Mouse (Mus musculus) gastrocnemius, adult 2 months (tissue): Measurements from ENCODE around the gene Adgrl1. TPM values are rescaled to one million over a fixed set of nuclear protein-coding genes. Genes with fewer than 3 reads are reported as not detected.

Experiments
- DNase-seq: peaks from one replicate; pipeline ENCODE4 v3.0.0; 2022
- H3K27ac ChIP-seq: fragments of 200-600 bp; 2 replicates; pipeline ENCODE4 v1.8.1; 2022; ENCODE audit warnings: mild to moderate bottlenecking
- H3K4me3 ChIP-seq: fragments of 200-600 bp; 2 replicates; pipeline ENCODE4 v1.8.1; 2022; ENCODE audit warnings: mild to moderate bottlenecking, moderate library complexity
- CTCF ChIP-seq: fragments of 200-600 bp; IDR thresholded peaks from 2 replicates; pipeline ENCODE4 v1.8.1; 2022; ENCODE audit warnings: antibody characterized with exemption, mild to moderate bottlenecking, moderate library complexity
- intact Hi-C: fragments of 180-260 bp; cut with DNase I; formaldehyde crosslinking; loops from one replicate; pipeline ENCODE4 v1.15.1; 2025
- microRNA-seq: library from miRNA; unstranded; fragments of <30 nt; microRNA quantifications from one replicate; pipeline ENCODE4 v1.2.0, GENCODE M21; 2021
- total RNA-seq, 2 experiments: library from RNA; stranded (reverse); gene quantifications; 2 replicates each; pipeline ENCODE4 v1.2.3; 2021

Adgrl1 gene
- total RNA-seq, 2 experiments from 2014 or later: 14.7 to 22.5 TPM

GRCm38 (mm10) chr8:83989243-83989642 is 89.3 kb downstream of the Adgrl1 start:
- no peak for TF ChIP-seq CTCF
- intact Hi-C loops: no loop called here
- no peak overlapping the region for H3K27ac ChIP-seq
- DNase-seq: no peak
- no peak overlapping the region for H3K4me3 ChIP-seq

GRCm38 (mm10) chr8:83990170-83990569 is 90.3 kb downstream of the Adgrl1 start:
- no peak for TF ChIP-seq CTCF
- no peak overlapping the region for H3K4me3 ChIP-seq
- no peak overlapping the region for H3K27ac ChIP-seq
- DNase-seq: no peak
- intact Hi-C loops: no loop called here

Small RNA genes within 50 kb of the gene (microRNA-seq; reads per million reads assigned to microRNA genes)
- not detected for gene Gm44330
- gene Gm44450: not detected

Other genes with a start within 250 kb of the Adgrl1 start
- 10 to 100 TPM; 17.8 to 20.3 TPM for gene Gipc1, start 247.4 kb upstream of the Adgrl1 start, total RNA-seq
- gene Ptger1, start 233.4 kb upstream of the Adgrl1 start, total RNA-seq: under 1 TPM; 0.08 to 0.39 TPM
- gene Pkn1, start 200.9 kb upstream of the Adgrl1 start, total RNA-seq: 10 to 100 TPM; 25.8 to 29.9 TPM
- 10 to 100 TPM; 11.2 to 13.1 TPM for gene Ddx39, start 184.9 kb upstream of the Adgrl1 start, total RNA-seq
- gene Adgre5, start 158.8 kb upstream of the Adgrl1 start, total RNA-seq: 10 to 100 TPM; 16.3 to 27.7 TPM
- under 1 TPM; 0.64 to 0.84 TPM for gene Gm10644, start 55.1 kb downstream of the Adgrl1 start, total RNA-seq
- gene Asf1b, start 55.4 kb downstream of the Adgrl1 start, total RNA-seq: under 1 TPM; 0.23 to 0.42 TPM
- gene Prkaca, start 72.9 kb downstream of the Adgrl1 start, total RNA-seq: 100 to 1,000 TPM; 137 to 165 TPM
- gene Samd1, start 97.6 kb downstream of the Adgrl1 start, total RNA-seq: 10 to 100 TPM; 15.1 to 19.8 TPM
- under 1 TPM in 1 of 2 experiments, not detected in 1; 0.48 TPM for gene 1700067K01Rik, start 101.4 kb downstream of the Adgrl1 start, total RNA-seq
- gene 2210011C24Rik, start 112.1 kb downstream of the Adgrl1 start, total RNA-seq: 1 to 10 TPM; 1.5 to 2.1 TPM
- under 1 TPM in 1 of 2 experiments, not detected in 1; 0.31 TPM for gene Palm3, start 121.4 kb downstream of the Adgrl1 start, total RNA-seq
- gene Il27ra, start 142.5 kb downstream of the Adgrl1 start, total RNA-seq: under 1 TPM; 0.36 to 0.61 TPM
- not detected for gene Rln3, start 144.9 kb downstream of the Adgrl1 start, total RNA-seq
- 1 to 10 TPM in 1 of 2 experiments, under 1 TPM in 1; 0.84 to 1.2 TPM for gene Gm10643, start 165.0 kb downstream of the Adgrl1 start, total RNA-seq
- 1 to 10 TPM; 4.4 to 4.7 TPM for gene Rfx1, start 166.7 kb downstream of the Adgrl1 start, total RNA-seq
- gene Dcaf15, start 204.7 kb downstream of the Adgrl1 start, total RNA-seq: 1 to 10 TPM; 4.8 to 5.4 TPM
- not detected for gene Podnl1, start 225.9 kb downstream of the Adgrl1 start, total RNA-seq
- gene Cc2d1a, start 247.8 kb downstream of the Adgrl1 start, total RNA-seq: 10 to 100 TPM; 16.8 to 18.6 TPM
- gene 4930432K21Rik, start 247.9 kb downstream of the Adgrl1 start, total RNA-seq: under 1 TPM; 0.28 to 0.50 TPM